Mouse (Mus musculus): ENCODE results near the gene Notch3. TPM values are rescaled to one million over a fixed set of nuclear protein-coding genes. Genes with fewer than 3 reads are reported as not detected.
"Not testable (repeated sequence)": the region's sequence is repeated elsewhere in the genome, so short reads cannot be mapped to it uniquely, and the experiment has no call there.

Notch3 gene
- polyA plus RNA-seq, 1 experiment from 2014 or later = 21.5 TPM

- not testable (repeated sequence) for H3K4me2 ChIP-seq; H3K9ac ChIP-seq (replicated peaks)
These were observed 58.2 kb downstream of the Notch3 start for GRCm38 (mm10) chr17:32108320-32109011.

DNA sequence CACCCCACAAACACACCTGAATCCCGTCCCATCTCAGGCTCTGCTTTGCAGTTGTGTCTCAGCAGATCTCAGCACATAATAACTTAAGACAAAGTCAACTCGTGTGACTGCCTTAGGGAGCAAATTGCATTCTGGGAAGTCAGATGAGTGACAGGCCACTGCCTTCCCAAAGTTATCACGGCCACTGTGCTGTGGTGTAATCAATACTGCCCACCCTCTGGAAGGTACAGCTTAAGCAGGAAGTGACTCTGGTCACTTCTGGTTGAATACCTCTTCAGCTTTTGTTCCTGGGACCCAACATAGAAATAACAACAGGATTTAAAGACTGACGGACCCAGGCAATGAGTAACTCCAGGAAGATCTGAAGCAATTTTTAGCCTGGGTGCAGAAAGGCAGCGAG, 58.8 kb downstream of the Notch3 start:
- WGBS = 66% methylated on average over 5 of the region's 5 CpGs
- H3K9ac ChIP-seq (replicated peaks) = no peak overlapping the region
- no peaks in the 10 kb centered on the region for H3K9me3 ChIP-seq
- no peak for ATAC-seq (ENCODE audit: insufficient number of reproducible peaks, insufficient read depth, low FRiP score, low TSS enrichment, low read depth)
- H3K4me3 ChIP-seq (replicated peaks) = no peak overlapping the region
- H3K27me3 ChIP-seq = peaks cover 10% of the 10 kb centered on the region
- no peak overlapping the region for H3K4me2 ChIP-seq
- no peaks in the 10 kb centered on the region for H3K36me3 ChIP-seq
- H3K4me1 ChIP-seq (replicated peaks) = peaks cover 11% of the 10 kb centered on the region
- H3K27ac ChIP-seq = no peak overlapping the region

More at GRCm38 (mm10) chr17:32108320-32109011, 58.2 kb downstream of the Notch3 start:
- not testable (repeated sequence) for H3K4me3 ChIP-seq (replicated peaks); H3K9me3 ChIP-seq; H3K36me3 ChIP-seq; H3K27ac ChIP-seq; ATAC-seq (ENCODE audit: insufficient number of reproducible peaks, insufficient read depth, low FRiP score, low TSS enrichment, low read depth)
- 73% methylated on average over 5 of the region's 5 CpGs for WGBS
- Histone ChIP-seq H3K27me3 (peaks cover 12% of the 10 kb centered on the region), H3K4me1 (replicated peaks) (peaks cover 15% of the 10 kb centered on the region)

GRCm38 (mm10) chr17:32106358-32106757, 60.3 kb downstream of the Notch3 start:
- H3K27me3 ChIP-seq = peaks cover 16% of the 10 kb centered on the region
- no peak overlapping the region for H3K4me2 ChIP-seq
- H3K36me3 ChIP-seq = no peaks in the 10 kb centered on the region
- H3K4me3 ChIP-seq (replicated peaks) = no peak overlapping the region
- no peak overlapping the region; the same call in 1 of the 2 replicates for H3K9ac ChIP-seq (replicated peaks)
- peaks cover 11% of the 10 kb centered on the region for H3K4me1 ChIP-seq (replicated peaks)
- no peak for ATAC-seq (ENCODE audit: insufficient number of reproducible peaks, insufficient read depth, low FRiP score, low TSS enrichment, low read depth)
- WGBS = 79% methylated on average over 2 of the region's 2 CpGs
- no peak overlapping the region for H3K27ac ChIP-seq
- no peaks in the 10 kb centered on the region for H3K9me3 ChIP-seq

DNA sequence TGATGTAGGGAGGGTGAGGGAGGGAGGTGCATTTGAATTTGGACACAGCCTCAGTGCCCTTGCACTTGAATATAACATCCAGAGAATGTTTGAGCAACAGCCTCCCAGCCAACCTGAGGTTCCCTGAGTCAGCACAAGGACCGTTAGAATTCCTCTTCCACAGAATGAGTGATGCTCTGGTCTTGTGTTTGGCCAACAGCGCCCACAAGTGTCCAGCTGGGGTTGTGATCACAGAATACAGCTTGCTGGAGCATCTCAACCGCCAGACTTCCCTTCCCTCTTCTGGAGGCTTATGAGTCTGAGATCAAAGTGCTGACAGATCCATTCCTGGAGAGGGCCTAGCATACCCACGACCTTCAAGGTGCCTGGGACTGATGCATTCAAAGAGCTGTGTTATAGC, 63.6 kb downstream of the Notch3 start:
- Histone ChIP-seq H3K4me2 (no peak overlapping the region), H3K9me3 (no peaks in the 10 kb centered on the region), H3K4me3 (replicated peaks) (no peak overlapping the region), H3K9ac (replicated peaks) (no peak overlapping the region), H3K27me3 (peaks cover 44% of the 10 kb centered on the region), H3K4me1 (replicated peaks) (peaks cover 12% of the 10 kb centered on the region; the same call in 1 of the 2 replicates), H3K27ac (no peak overlapping the region), H3K36me3 (no peaks in the 10 kb centered on the region)
- no peak for ATAC-seq (ENCODE audit: insufficient number of reproducible peaks, insufficient read depth, low FRiP score, low TSS enrichment, low read depth)
- 22% methylated on average over 4 of the region's 4 CpGs for WGBS

GRCm38 (mm10) chr17:32099943-32100586, 66.6 kb downstream of the Notch3 start:
- Histone ChIP-seq H3K9me3 (no peaks in the 10 kb centered on the region), H3K36me3 (no peaks in the 10 kb centered on the region), H3K4me1 (replicated peaks) (peaks cover 12% of the 10 kb centered on the region; the same call in 1 of the 2 replicates), H3K27ac (no peak overlapping the region), H3K27me3 (peaks cover 38% of the 10 kb centered on the region), H3K4me2 (peak overlapping the region; percentile 93), H3K4me3 (replicated peaks) (peak overlapping the region; percentile 49), H3K9ac (replicated peaks) (peak overlapping the region; percentile 61)
- peak; percentile 77 for ATAC-seq (ENCODE audit: insufficient number of reproducible peaks, insufficient read depth, low FRiP score, low TSS enrichment, low read depth)
- 2% methylated on average over 44 of the region's 44 CpGs for WGBS

GRCm38 (mm10) chr17:32099574-32099942, 67.1 kb downstream of the Notch3 start:
- peak overlapping the region; percentile 61 for H3K9ac ChIP-seq (replicated peaks)
- peak overlapping the region; percentile 93 for H3K4me2 ChIP-seq
- no peaks in the 10 kb centered on the region for H3K36me3 ChIP-seq
- no peak overlapping the region for H3K27ac ChIP-seq
- H3K4me1 ChIP-seq (replicated peaks) = peaks cover 12% of the 10 kb centered on the region; the same call in 1 of the 2 replicates
- peaks cover 38% of the 10 kb centered on the region for H3K27me3 ChIP-seq
- peak overlapping the region; percentile 49 for H3K4me3 ChIP-seq (replicated peaks)
- H3K9me3 ChIP-seq = no peaks in the 10 kb centered on the region
- 26% methylated on average over 8 of the region's 8 CpGs for WGBS
- no peak for ATAC-seq (ENCODE audit: insufficient number of reproducible peaks, insufficient read depth, low FRiP score, low TSS enrichment, low read depth)

DNA sequence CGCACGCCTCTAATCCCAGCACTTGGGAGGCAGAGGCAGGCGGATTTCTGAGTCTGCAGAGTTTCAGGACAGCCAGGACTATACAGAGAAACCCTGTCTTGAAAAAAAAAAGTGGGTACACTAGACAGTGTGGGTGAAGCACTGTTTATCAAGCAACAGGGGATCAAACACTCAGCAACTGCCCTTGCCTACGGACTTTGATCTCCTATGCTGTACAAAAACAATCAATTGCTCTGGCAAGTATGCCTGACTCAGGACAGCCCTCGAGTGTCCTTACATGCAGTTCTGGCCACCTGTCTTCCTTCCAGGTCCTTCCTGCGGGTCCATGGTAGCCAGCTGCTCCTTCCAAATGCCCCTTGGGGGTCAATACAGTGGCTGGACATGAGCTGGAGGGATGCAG, 67.7 kb downstream of the Notch3 start:
- not testable (repeated sequence) for H3K4me3 ChIP-seq (replicated peaks); ATAC-seq (ENCODE audit: insufficient number of reproducible peaks, insufficient read depth, low FRiP score, low TSS enrichment, low read depth); H3K27ac ChIP-seq; H3K9ac ChIP-seq (replicated peaks); H3K4me2 ChIP-seq; H3K9me3 ChIP-seq; H3K36me3 ChIP-seq
- Histone ChIP-seq H3K4me1 (replicated peaks) (peaks cover 12% of the 10 kb centered on the region; the same call in 1 of the 2 replicates), H3K27me3 (peaks cover 38% of the 10 kb centered on the region)
- WGBS = 84% methylated on average over 6 of the region's 6 CpGs

- H3K9me3 ChIP-seq = peaks cover 4% of the 10 kb centered on the region; the same call in 1 of the 2 replicates
- peaks cover 12% of the 10 kb centered on the region; the same call in 1 of the 2 replicates for H3K4me1 ChIP-seq (replicated peaks)
- no peak overlapping the region for H3K4me2 ChIP-seq
- peaks cover 32% of the 10 kb centered on the region for H3K27me3 ChIP-seq
- no peaks in the 10 kb centered on the region for H3K36me3 ChIP-seq
- H3K27ac ChIP-seq = no peak overlapping the region
- H3K9ac ChIP-seq (replicated peaks) = no peak overlapping the region
- no peak for ATAC-seq (ENCODE audit: insufficient number of reproducible peaks, insufficient read depth, low FRiP score, low TSS enrichment, low read depth)
- WGBS = 58% methylated on average over 1 of the region's 1 CpGs
- H3K4me3 ChIP-seq (replicated peaks) = no peak overlapping the region
These were observed 69.0 kb downstream of the Notch3 start for GRCm38 (mm10) chr17:32097676-32098075.

- no peak overlapping the region for H3K4me3 ChIP-seq (replicated peaks)
- peaks cover 19% of the 10 kb centered on the region for H3K4me1 ChIP-seq (replicated peaks)
- no peak overlapping the region for H3K9ac ChIP-seq (replicated peaks)
- no peak overlapping the region for H3K4me2 ChIP-seq
- H3K27me3 ChIP-seq = no peaks in the 10 kb centered on the region; the same call in 1 of the 2 replicates
- H3K36me3 ChIP-seq = no peaks in the 10 kb centered on the region
- ATAC-seq (ENCODE audit: insufficient number of reproducible peaks, insufficient read depth, low FRiP score, low TSS enrichment, low read depth) = no peak
- H3K9me3 ChIP-seq = peaks cover 4% of the 10 kb centered on the region; the same call in 1 of the 2 replicates
- 78% methylated on average over 5 of the region's 5 CpGs for WGBS
- H3K27ac ChIP-seq = no peak overlapping the region
These were observed 73.8 kb downstream of the Notch3 start for GRCm38 (mm10) chr17:32092895-32093294.

DNA sequence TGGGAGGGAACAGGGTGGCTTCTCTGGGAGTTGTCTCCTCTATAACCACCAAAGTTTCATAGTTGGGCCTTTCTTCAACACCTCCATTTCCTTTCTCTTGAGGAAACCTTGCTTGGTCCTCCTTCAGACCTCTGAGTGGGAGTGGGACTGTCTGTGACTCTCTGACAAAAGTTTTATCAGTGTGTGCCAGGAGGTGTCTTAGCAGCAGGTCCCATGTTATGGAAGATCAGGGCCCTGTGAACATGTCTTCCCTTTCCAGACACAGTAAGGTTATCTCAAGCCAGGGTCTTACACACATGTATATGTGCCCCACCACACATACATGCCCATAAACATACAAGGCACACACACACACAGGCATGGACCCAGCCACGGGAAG, 74.4 kb downstream of the Notch3 start:
- Histone ChIP-seq H3K4me2 (no peak overlapping the region), H3K4me3 (replicated peaks) (no peak overlapping the region), H3K9me3 (peaks cover 4% of the 10 kb centered on the region; the same call in 1 of the 2 replicates), H3K27me3 (no peaks in the 10 kb centered on the region; the same call in 1 of the 2 replicates), H3K36me3 (no peaks in the 10 kb centered on the region), H3K9ac (replicated peaks) (no peak overlapping the region), H3K4me1 (replicated peaks) (peaks cover 19% of the 10 kb centered on the region), H3K27ac (no peak overlapping the region)
- ATAC-seq (ENCODE audit: insufficient number of reproducible peaks, insufficient read depth, low FRiP score, low TSS enrichment, low read depth) = no peak
- 89% methylated on average over 1 of the region's 1 CpGs for WGBS

DNA sequence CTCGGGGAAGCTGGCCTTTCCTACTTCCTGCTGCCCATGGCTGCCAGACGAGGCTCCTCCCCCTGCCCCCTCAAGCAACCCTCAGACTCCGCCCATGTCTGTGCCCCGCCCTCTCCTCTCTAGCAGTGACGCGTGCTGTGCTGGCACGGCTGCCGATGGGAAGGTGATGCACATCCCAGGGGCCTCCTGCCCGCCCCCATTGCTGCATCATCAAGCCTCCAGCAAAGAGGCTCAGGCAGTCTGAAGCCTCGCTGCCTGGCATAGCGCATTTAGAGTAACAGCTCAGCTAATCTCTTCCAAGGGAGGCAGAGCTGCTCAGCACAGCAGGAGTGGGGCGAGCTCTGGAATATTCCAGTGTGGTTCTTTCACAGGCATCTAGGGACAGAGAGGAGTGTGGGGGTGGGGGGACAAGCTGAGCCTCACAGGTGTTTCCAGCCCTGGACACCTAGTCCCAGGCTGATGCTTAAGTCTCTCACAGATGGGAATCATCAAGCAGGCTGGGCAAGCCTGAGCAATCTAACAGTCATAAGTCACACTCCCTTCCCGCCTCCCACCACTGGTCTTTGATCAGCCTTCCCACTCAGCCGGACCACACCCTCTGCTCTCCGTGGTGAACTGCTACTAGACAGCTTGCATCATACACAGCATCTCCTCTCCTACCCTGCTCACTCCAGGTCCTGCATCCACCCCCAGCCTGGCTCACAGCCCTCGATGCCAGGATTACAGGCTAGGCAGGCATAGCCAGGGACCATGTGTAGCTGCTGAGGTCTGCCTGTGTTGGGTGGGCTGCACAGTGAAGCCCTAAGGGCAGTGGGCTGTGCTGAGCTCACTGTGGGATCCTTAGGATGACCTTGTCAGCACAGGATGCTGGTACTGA, 75.0 kb downstream of the Notch3 start:
- H3K27me3 ChIP-seq; H3K36me3 ChIP-seq; H3K9ac ChIP-seq (replicated peaks); H3K9me3 ChIP-seq: not testable (repeated sequence)
- Histone ChIP-seq H3K4me1 (replicated peaks) (peaks cover 19% of the 10 kb centered on the region), H3K4me2 (peak overlapping the region; percentile 62), H3K27ac (peak overlapping the region; percentile 62), H3K4me3 (replicated peaks) (peak overlapping the region; percentile 31)
- 4% methylated on average over 15 of the region's 16 CpGs for WGBS
- peak; percentile 83 for ATAC-seq (ENCODE audit: insufficient number of reproducible peaks, insufficient read depth, low FRiP score, low TSS enrichment, low read depth)
